Mouse (Mus musculus): Measurements from ENCODE around the gene Atn1.

- TF ChIP-seq CTCF (IDR thresholded peaks at IDR 0.05; ENCODE audit: extremely low read depth, insufficient read depth, low read length): no peak
- no peak for TF ChIP-seq POLR2A (IDR thresholded peaks at IDR 0.05; ENCODE audit: extremely low read depth, insufficient read depth, low read length)
These were observed 38.4 kb downstream of the Atn1 start for GRCm38 (mm10) chr6:124717968-124718367.
